Mouse (Mus musculus): ENCODE measurements at regions not wholly inside any gene's neighbourhood (a gene's known extent, or its start where the extent isn't known, plus 50 kb on each side); places are given as distances from the start of the nearest gene placed in this dataset.

- no peak for DNase-seq (ENCODE audit: low spot score in 2 of 2)
Observed at GRCm38 (mm10) chr4:72688842-72689241, 163.6 kb downstream of the Aldoart1 start.

GRCm38 (mm10) chr4:72674006-72674405 lies 178.4 kb downstream of the Aldoart1 start:
- DNase-seq (ENCODE audit: low spot score in 2 of 2): no peak

GRCm38 (mm10) chr4:72671652-72672411 lies 180.6 kb downstream of the Aldoart1 start:
- no peak for DNase-seq (ENCODE audit: low spot score in 2 of 2)

GRCm38 (mm10) chr4:72669827-72670494 lies 182.5 kb downstream of the Aldoart1 start:
- DNase-seq (ENCODE audit: low spot score in 2 of 2): no peak

GRCm38 (mm10) chr4:72664379-72664778 lies 188.1 kb downstream of the Aldoart1 start:
- DNase-seq (ENCODE audit: low spot score in 2 of 2): no peak

GRCm38 (mm10) chr4:72662477-72662876 lies 190.0 kb downstream of the Aldoart1 start:
- no peak for DNase-seq (ENCODE audit: low spot score in 2 of 2)

- DNase-seq (ENCODE audit: low spot score in 2 of 2): no peak
Observed at GRCm38 (mm10) chr4:72656206-72656605, 196.2 kb downstream of the Aldoart1 start.

- peak in 1 of 2 experiments; percentile 19 for DNase-seq (ENCODE audit: low spot score in 2 of 2)
Observed at GRCm38 (mm10) chr4:72647130-72647529, 205.3 kb downstream of the Aldoart1 start.

GRCm38 (mm10) chr4:72629416-72629815 lies 223.0 kb downstream of the Aldoart1 start:
- DNase-seq (ENCODE audit: low spot score in 2 of 2): no peak

- DNase-seq (ENCODE audit: low spot score in 2 of 2): no peak
Observed at GRCm38 (mm10) chr4:72627219-72627930, 225.1 kb downstream of the Aldoart1 start.

- DNase-seq (ENCODE audit: low spot score in 2 of 2): no peak
Observed at GRCm38 (mm10) chr4:72605107-72605506, 247.3 kb downstream of the Aldoart1 start.

GRCm38 (mm10) chr4:72595494-72595893 lies 256.9 kb downstream of the Aldoart1 start:
- DNase-seq (ENCODE audit: low spot score in 2 of 2): no peak

- no peak for DNase-seq (ENCODE audit: low spot score in 2 of 2)
Observed at GRCm38 (mm10) chr4:72592129-72592528, 260.3 kb downstream of the Aldoart1 start.

- DNase-seq (ENCODE audit: low spot score in 2 of 2): no peak
Observed at GRCm38 (mm10) chr4:72574946-72575345, 277.5 kb downstream of the Aldoart1 start.

GRCm38 (mm10) chr4:72571924-72572323 lies 280.5 kb downstream of the Aldoart1 start:
- DNase-seq (ENCODE audit: low spot score in 2 of 2): no peak

GRCm38 (mm10) chr4:72565186-72565585 lies 287.2 kb downstream of the Aldoart1 start:
- no peak for DNase-seq (ENCODE audit: low spot score in 2 of 2)

- DNase-seq (ENCODE audit: low spot score in 2 of 2): no peak
Observed at GRCm38 (mm10) chr4:72562909-72563676, 289.3 kb downstream of the Aldoart1 start.

GRCm38 (mm10) chr4:72554276-72554675 lies 298.2 kb downstream of the Aldoart1 start:
- DNase-seq (ENCODE audit: low spot score in 2 of 2): no peak

GRCm38 (mm10) chr4:72534563-72534962 lies 317.9 kb downstream of the Aldoart1 start:
- DNase-seq (ENCODE audit: low spot score in 2 of 2): no peak

- DNase-seq (ENCODE audit: low spot score in 2 of 2): no peak
Observed at GRCm38 (mm10) chr4:72524630-72525029, 323.9 kb upstream of the Tle1 start.

- peak; percentile 49 to 78 for DNase-seq (ENCODE audit: low spot score in 2 of 2)
Observed at GRCm38 (mm10) chr4:72524100-72524499, 323.4 kb upstream of the Tle1 start.

- no peak for DNase-seq (ENCODE audit: low spot score in 2 of 2)
Observed at GRCm38 (mm10) chr4:72511220-72511619, 310.5 kb upstream of the Tle1 start.

All from frontal cortex, postnatal 36 days (tissue).